26 mouse cellular contexts compared by ENCODE assay signal in the genomic region with DNA sequence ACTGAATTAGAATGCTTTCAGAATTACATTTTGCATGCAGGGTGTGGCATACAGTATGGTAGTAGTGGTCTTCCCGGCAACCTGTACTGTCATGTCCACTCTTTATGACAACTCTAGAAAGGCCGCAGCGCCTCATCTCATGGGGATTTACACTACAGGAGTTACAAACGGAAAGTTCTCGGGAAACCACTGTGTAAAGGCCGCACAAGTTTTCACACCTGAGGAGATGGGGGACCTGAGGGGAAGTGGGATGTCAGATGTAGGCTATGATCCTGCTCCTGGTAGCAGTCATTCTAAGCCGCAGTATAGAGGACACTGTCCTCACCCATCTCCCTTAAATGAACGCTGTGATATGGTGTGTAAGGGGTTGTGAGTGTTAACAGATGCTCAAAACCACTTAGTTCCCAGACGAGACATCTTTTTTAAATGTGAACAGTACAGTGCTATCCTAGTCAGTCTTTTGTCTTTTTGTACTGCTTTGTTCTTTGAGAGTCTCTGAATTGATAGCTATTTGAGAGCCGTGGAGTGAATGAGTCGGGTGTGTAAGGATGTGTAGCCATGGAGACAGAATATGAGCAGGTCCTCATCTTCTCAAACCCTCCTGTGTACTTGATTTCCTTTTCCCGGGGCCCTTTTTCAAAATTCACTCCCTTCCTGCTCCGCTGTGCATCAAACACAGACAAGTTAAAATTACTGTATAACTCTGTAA. TPM values are rescaled to one million over a fixed set of nuclear protein-coding genes. Genes with fewer than 3 reads are reported as not detected.
A peak's percentile ranks its signal among the peaks of the same experiment; 100 is the strongest.
DNase-seq lines count a peak whose midpoint lies in the region; ATAC-seq lines count a peak whose summit lies in the region.
"Had no signal": no experiment of that assay in that cellular context is flagged by ENCODE, and none has a peak within 500 bp of the region (broad histone marks: within the 10 kb centered on the region; RNA-seq: fewer than 3 reads in every experiment).

No protein-coding gene starts in this region.

- no peak overlapping the region for H3K4me3 ChIP-seq in midbrain, embryonic 11.5 days (ENCODE audit: low read depth, low read length)
- no peak overlapping the region for H3K4me3 ChIP-seq in midbrain, embryonic 15.5 days
- H3K4me3 ChIP-seq in forebrain, embryonic 14.5 days (ENCODE audit: low read depth, low read length) = no peak overlapping the region
- H3K4me3 ChIP-seq: gastrocnemius, adult 2 months; heart, adult 2 months; heart, embryonic 12.5 days; layer of hippocampus, adult 2 months; liver, embryonic 12.5 days had no signal

- H3K27me3 ChIP-seq in midbrain, embryonic 11.5 days (ENCODE audit: control insufficient read depth, insufficient read depth, low read length) = no peaks in the 10 kb centered on the region
- no peaks in the 10 kb centered on the region for H3K27me3 ChIP-seq in midbrain, embryonic 15.5 days (replicated peaks)
- H3K27me3 ChIP-seq in forebrain, embryonic 14.5 days (replicated peaks; ENCODE audit: control insufficient read depth, insufficient read depth, low read length) = no peaks in the 10 kb centered on the region
- H3K27me3 ChIP-seq: heart, embryonic 12.5 days; liver, embryonic 12.5 days had no signal

- H3K9me3 ChIP-seq in midbrain, embryonic 11.5 days (ENCODE audit: control insufficient read depth, low read length) = no peaks in the 10 kb centered on the region
- no peaks in the 10 kb centered on the region for H3K9me3 ChIP-seq in midbrain, embryonic 15.5 days
- H3K9me3 ChIP-seq in forebrain, embryonic 14.5 days (replicated peaks; ENCODE audit: control insufficient read depth, low read length) = no peaks in the 10 kb centered on the region
- H3K9me3 ChIP-seq: heart, embryonic 12.5 days; liver, embryonic 12.5 days had no signal

- peaks cover 6% of the 10 kb centered on the region for H3K36me3 ChIP-seq in midbrain, embryonic 11.5 days (ENCODE audit: control insufficient read depth, insufficient read depth, low read length)
- peaks cover 17% of the 10 kb centered on the region for H3K36me3 ChIP-seq in midbrain, embryonic 15.5 days (replicated peaks)
- peaks cover 46% of the 10 kb centered on the region for H3K36me3 ChIP-seq in forebrain, embryonic 14.5 days (ENCODE audit: control insufficient read depth, insufficient read depth, low read length)

- 86% methylated on average over 13 of the region's 13 CpGs for WGBS in midbrain, embryonic 11.5 days
- WGBS in midbrain, embryonic 15.5 days = 70% methylated on average over 13 of the region's 13 CpGs
- WGBS in forebrain, embryonic 14.5 days = 78% methylated on average over 13 of the region's 13 CpGs

- peak; percentile 77 for DNase-seq in heart, adult 11 months
- no peak for DNase-seq in heart, postnatal 14 days
- DNase-seq in midbrain, embryonic 11.5 days (ENCODE audit: low spot score, missing footprints) = peak; percentile 83
- DNase-seq in forebrain, embryonic 14.5 days (ENCODE audit: low spot score) = no peak
- no peak for DNase-seq in lung, postnatal 36 days
- DNase-seq in layer of hippocampus, adult 9-11 months = no peak
- DNase-seq: adrenal gland, postnatal 14 days; gastrocnemius, adult 2 months; gastrocnemius, postnatal 36 days; heart, adult 2 months; kidney, adult 2 months; kidney, postnatal 36 days; layer of hippocampus, postnatal 36 days; left cerebral cortex, postnatal 4 days; liver, postnatal 0 days; retina, postnatal 1 day; right cerebral cortex, postnatal 14 days; thymus, postnatal 4 days had no signal

- H3K4me1 ChIP-seq in midbrain, embryonic 11.5 days (ENCODE audit: control insufficient read depth, insufficient read depth, low read length) = no peaks in the 10 kb centered on the region
- no peaks in the 10 kb centered on the region for H3K4me1 ChIP-seq in midbrain, embryonic 15.5 days
- H3K4me1 ChIP-seq in forebrain, embryonic 14.5 days (ENCODE audit: control insufficient read depth, insufficient read depth, low read length) = no peaks in the 10 kb centered on the region
- H3K4me1 ChIP-seq: heart, embryonic 12.5 days had no signal

- ATAC-seq in midbrain, embryonic 11.5 days (ENCODE audit: low FRiP score) = no peak
- no peak; the same call in 1 of the 2 replicates for ATAC-seq in midbrain, embryonic 15.5 days (replicated peaks)
- peak; percentile 40; the same call in 1 of the 2 replicates for ATAC-seq in forebrain, embryonic 14.5 days
- ATAC-seq: CD4-positive, CD25-positive, alpha-beta regulatory T cell, adult 4 months; inflammation-experienced regulatory T-cells, adult 6 months; liver, embryonic 12.5 days; liver, postnatal 0 days; lung, postnatal 0 days had no signal

- H3K27ac ChIP-seq in midbrain, embryonic 11.5 days (ENCODE audit: low read depth, low read length) = no peak overlapping the region
- H3K27ac ChIP-seq in midbrain, embryonic 15.5 days = no peak overlapping the region
- 0 out of 2 replicates have a peak overlapping the region, but pooled peaks have one; percentile 9 for H3K27ac ChIP-seq in forebrain, embryonic 14.5 days (ENCODE audit: low read depth, low read length)
- H3K27ac ChIP-seq: gastrocnemius, adult 2 months; heart, adult 2 months; layer of hippocampus, adult 2 months; liver, embryonic 12.5 days; macrophage had no signal

- H3K9ac ChIP-seq in midbrain, embryonic 11.5 days (ENCODE audit: low read length) = no peak overlapping the region
- no peak overlapping the region for H3K9ac ChIP-seq in midbrain, embryonic 15.5 days
- no peak overlapping the region for H3K9ac ChIP-seq in forebrain, embryonic 14.5 days (ENCODE audit: low read length)
- H3K9ac ChIP-seq: heart, embryonic 12.5 days; liver, embryonic 12.5 days; liver, postnatal 0 days had no signal

- no peak overlapping the region for H3K4me2 ChIP-seq in midbrain, embryonic 11.5 days
- no peak overlapping the region for H3K4me2 ChIP-seq in midbrain, embryonic 15.5 days
- no peak overlapping the region for H3K4me2 ChIP-seq in forebrain, embryonic 14.5 days (ENCODE audit: low read length)
- H3K4me2 ChIP-seq: heart, embryonic 12.5 days; liver, embryonic 12.5 days had no signal

- intact Hi-C loops in heart, postnatal 14 days (cut with DNase I) = no loop called here

RNA-seq across cellular contexts. Expression of a gene that starts 57.0 kb away (rescaled TPM):
- 10 to 100 TPM; 23.4 to 24.9 TPM for total RNA-seq in heart, postnatal 14 days (2021)
- 22.0 and 25.8 TPM in 2 replicates for polyA plus RNA-seq in midbrain, embryonic 11.5 days (2014; fragmentation: Nextera tagmentation; extraction: Ambion mirVana)
- 20.3 and 22.3 TPM in 2 replicates for polyA plus RNA-seq in midbrain, embryonic 15.5 days (2015; fragmentation: Nextera tagmentation; extraction: Ambion mirVana)
- 16.3 and 22.0 TPM in 2 replicates for polyA plus RNA-seq in forebrain, embryonic 14.5 days (2014; fragmentation: Nextera tagmentation; extraction: Ambion mirVana)

Comparison
In these comparisons a context has a peak if more than half of its experiments do, and no peak if none do; other contexts are left out.
1. DNase-seq: peak in heart, adult 11 months (single experiment) and midbrain, embryonic 11.5 days (single experiment); none in heart, postnatal 14 days (0 of 2), forebrain, embryonic 14.5 days (single experiment), lung, postnatal 36 days (single experiment) and layer of hippocampus, adult 9-11 months (single experiment).